In the genomic region with DNA sequence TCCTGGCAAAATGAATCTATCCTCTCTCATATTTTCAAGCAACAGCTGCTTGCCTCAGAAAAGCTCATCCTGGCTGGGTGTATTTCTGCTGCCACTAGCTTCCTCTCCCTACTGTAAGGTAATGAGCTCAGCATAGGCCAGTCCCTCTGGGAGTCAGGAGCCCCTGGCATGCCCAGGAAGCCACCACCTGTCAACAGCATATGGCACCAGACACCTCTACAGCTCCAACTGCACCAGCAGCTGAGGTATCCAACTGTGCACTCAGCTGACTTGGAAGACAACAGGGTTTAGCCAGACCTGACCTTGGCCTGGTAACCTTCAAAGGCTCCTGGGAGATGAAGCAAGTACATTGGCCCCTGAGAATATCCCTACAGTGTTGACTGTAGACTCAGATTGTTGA, we compare ENCODE assay signal across 17 mouse cellular contexts.
DNase-seq lines count a peak whose midpoint lies in the region; ATAC-seq lines count a peak whose summit lies in the region.
"Had no signal": no experiment of that assay in that cellular context is flagged by ENCODE, and none has a peak within 500 bp of the region (broad histone marks: within the 10 kb centered on the region; RNA-seq: fewer than 3 reads in every experiment).

No protein-coding gene starts in this region.

- peak; percentile 5 to 9 for DNase-seq in heart, adult 9 months (ENCODE audit: low spot score in 2 of 2)
- DNase-seq in heart, postnatal 36 days: no peak
- DNase-seq in ZHBTc4 (ENCODE audit: low read depth, low spot score): peak; percentile 24
- DNase-seq in cerebellum, adult 11 months: peak; percentile 81
- peak; percentile 93 for DNase-seq in cerebellum, adult 9-11 months
- no peak for DNase-seq in lung, adult 18-20 months
- DNase-seq: adrenal gland, postnatal 10 days; gastrocnemius, postnatal 10 days; kidney, adult 18-20 months; kidney, postnatal 4 days; liver, postnatal 0 days; lung, postnatal 14 days had no signal

- intact Hi-C loops in heart, postnatal 36 days (cut with DNase I): no loop called here

- ATAC-seq in erythroid progenitor cell, adult 5-6 weeks (replicated peaks; ENCODE audit: low FRiP score, poor library complexity, severe bottlenecking): no peak
- ATAC-seq in megakaryocyte, adult 5-6 weeks (ENCODE audit: poor library complexity, severe bottlenecking): no peak
- ATAC-seq: forebrain, embryonic 16.5 days; inflammation-experienced regulatory T-cells, adult 6 months; liver, postnatal 0 days; midbrain, embryonic 13.5 days had no signal

Comparison
In these comparisons a context has a peak if more than half of its experiments do, and no peak if none do; other contexts are left out.
1. DNase-seq: peak in heart, adult 9 months (2 of 2), ZHBTc4 (single experiment), cerebellum, adult 11 months (single experiment) and cerebellum, adult 9-11 months (single experiment); none in heart, postnatal 36 days (0 of 2) and lung, adult 18-20 months (0 of 2).